Mouse (Mus musculus) ES-Bruce4 (cell line): ENCODE results near the gene Tbc1d22a. TPM values are rescaled to one million over a fixed set of nuclear protein-coding genes. Genes with fewer than 3 reads are reported as not detected.

Experiments used
- H3K27ac ChIP-seq: 2 replicates; pipeline ENCODE4 v1.5.1; 2012; ENCODE audit warnings: low read length, inconsistent platforms; ENCODE audit not compliant: insufficient read depth
- H3K27me3 ChIP-seq: 2 replicates; pipeline ENCODE4 v1.6.1; 2012; ENCODE audit warnings: mild to moderate bottlenecking, low read length, inconsistent platforms; ENCODE audit not compliant: control insufficient read depth, poor library complexity, insufficient read depth, severe bottlenecking
- H3K36me3 ChIP-seq: 2 replicates; pipeline ENCODE4 v1.6.1; 2012; ENCODE audit warnings: inconsistent platforms, mild to moderate bottlenecking, low read length, moderate library complexity; ENCODE audit not compliant: control insufficient read depth, poor library complexity, insufficient read depth, severe bottlenecking
- H3K4me1 ChIP-seq: one replicate; pipeline ENCODE4 v1.8.1; 2011; ENCODE audit warnings: low read length; ENCODE audit not compliant: control insufficient read depth, insufficient read depth
- H3K4me3 ChIP-seq: 2 replicates; pipeline ENCODE4 v1.5.1; 2011; ENCODE audit warnings: low read depth, mild to moderate bottlenecking, low read length
- H3K9ac ChIP-seq: 2 replicates; pipeline ENCODE4 v1.6.1; 2012; ENCODE audit warnings: low read depth, mild to moderate bottlenecking, inconsistent platforms; ENCODE audit not compliant: poor library complexity, severe bottlenecking
- H3K9me3 ChIP-seq: replicated peaks from 2 replicates; pipeline ENCODE4 v1.6.1; 2012; ENCODE audit warnings: mild to moderate bottlenecking, low read length, inconsistent platforms; ENCODE audit not compliant: control insufficient read depth, poor library complexity, insufficient read depth, severe bottlenecking
- CTCF ChIP-seq: IDR thresholded peaks from one replicate; pipeline ENCODE4 v1.8.1; 2011; ENCODE audit warnings: low read depth, low read length
- EP300 ChIP-seq: IDR thresholded peaks from 2 replicates; pipeline ENCODE4 v1.6.1; 2011; ENCODE audit warnings: low read depth, low read length; ENCODE audit not compliant: insufficient read depth
- POLR2A ChIP-seq: IDR thresholded peaks from one replicate; pipeline ENCODE4 v1.8.1; 2011; ENCODE audit warnings: low read length; ENCODE audit not compliant: insufficient read depth
- polyA plus RNA-seq: library from polyadenylated mRNA; stranded (reverse); fragments of >200 nt; gene quantifications from 2 replicates; pipeline ENCODE4 v1.2.4, GENCODE M21; 2011; ENCODE audit warnings: low read depth; ENCODE audit not compliant: missing spikeins, insufficient read depth, insufficient read length

Tbc1d22a gene
- polyA plus RNA-seq, 1 experiment = 14.1 TPM

DNA sequence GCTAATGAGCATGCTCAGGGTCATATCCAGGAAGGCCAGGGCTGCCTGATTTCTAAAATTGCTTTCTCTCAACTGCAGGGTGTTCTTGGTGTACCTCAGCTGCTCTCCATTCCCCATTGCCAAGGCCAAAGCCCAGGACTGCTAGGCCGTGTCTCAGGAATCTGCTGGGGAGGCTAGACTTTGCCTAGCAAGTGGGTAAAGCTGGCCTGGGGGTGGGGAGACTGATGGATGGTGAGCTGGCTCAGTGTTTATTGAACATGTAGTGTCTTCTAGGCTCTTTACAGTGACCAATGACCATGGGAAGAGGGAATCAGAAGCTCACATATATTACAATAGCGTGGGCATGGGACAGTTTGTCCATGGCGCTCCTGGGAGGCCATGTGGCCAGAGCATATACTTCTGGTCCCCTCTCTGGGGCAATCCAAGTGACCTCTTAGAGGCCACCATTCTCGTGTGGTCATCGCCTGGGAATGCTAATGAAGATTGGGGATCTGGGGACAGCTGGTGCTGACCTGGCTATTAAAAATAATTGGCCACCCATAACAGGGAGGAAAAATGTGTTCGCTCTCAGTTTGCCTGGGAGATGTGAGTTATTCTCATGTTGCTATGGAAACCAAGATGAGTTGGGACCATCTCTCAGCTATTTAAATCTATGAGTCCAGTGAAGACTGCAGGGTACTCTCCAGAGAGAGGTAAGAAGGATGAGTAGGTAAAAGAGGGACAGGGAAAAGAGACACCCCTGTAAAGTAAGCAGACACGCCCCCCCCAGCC, 294.3 kb downstream of the Tbc1d22a start:
- no peak overlapping the region for H3K9ac ChIP-seq
- H3K36me3 ChIP-seq = no peaks in the 10 kb centered on the region
- TF ChIP-seq EP300 (no peak), CTCF (no peak), POLR2A (no peak)
- no peaks in the 10 kb centered on the region for H3K4me1 ChIP-seq
- H3K9me3 ChIP-seq = no peaks in the 10 kb centered on the region
- H3K27me3 ChIP-seq = no peaks in the 10 kb centered on the region
- H3K27ac ChIP-seq = no peak overlapping the region
- H3K4me3 ChIP-seq = no peak overlapping the region

GRCm38 (mm10) chr15:86509601-86510000, 295.3 kb downstream of the Tbc1d22a start:
- no peak overlapping the region for H3K4me3 ChIP-seq

GRCm38 (mm10) chr15:86511181-86511580, 296.9 kb downstream of the Tbc1d22a start:
- Histone ChIP-seq H3K27me3 (no peaks in the 10 kb centered on the region), H3K9me3 (no peaks in the 10 kb centered on the region), H3K9ac (no peak overlapping the region), H3K4me3 (no peak overlapping the region), H3K4me1 (no peaks in the 10 kb centered on the region), H3K36me3 (no peaks in the 10 kb centered on the region), H3K27ac (no peak overlapping the region)
- no peak for TF ChIP-seq CTCF
- no peak for TF ChIP-seq POLR2A
- no peak for TF ChIP-seq EP300

More at GRCm38 (mm10) chr15:86509601-86510000, 295.3 kb downstream of the Tbc1d22a start:
- H3K36me3 ChIP-seq = no peaks in the 10 kb centered on the region
- no peak for TF ChIP-seq EP300
- no peak for TF ChIP-seq CTCF
- TF ChIP-seq POLR2A = no peak
- H3K9me3 ChIP-seq = no peaks in the 10 kb centered on the region
- no peak overlapping the region for H3K27ac ChIP-seq
- H3K27me3 ChIP-seq = no peaks in the 10 kb centered on the region
- H3K4me1 ChIP-seq = no peaks in the 10 kb centered on the region
- no peak overlapping the region for H3K9ac ChIP-seq

DNA sequence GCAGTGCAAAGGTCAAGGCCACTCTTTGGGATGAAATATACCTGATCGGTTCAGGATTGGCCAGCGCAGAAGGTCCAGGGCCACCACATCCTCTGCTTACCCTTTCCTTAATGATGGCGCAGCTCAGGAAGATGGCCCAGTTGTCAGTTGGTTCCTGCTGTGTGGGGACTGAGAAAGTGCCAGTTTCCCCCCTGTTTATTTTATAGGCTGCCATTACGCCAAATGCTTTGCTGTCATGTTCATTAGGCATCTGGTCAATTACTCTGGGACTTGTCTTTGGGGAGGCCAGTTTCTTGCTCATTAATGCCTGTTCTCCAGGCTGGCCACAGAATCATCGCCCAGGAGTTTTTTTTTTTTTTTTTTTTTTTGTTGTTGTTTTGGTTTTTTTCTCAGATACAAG, 299.1 kb downstream of the Tbc1d22a start:
- no peak overlapping the region for H3K4me3 ChIP-seq
- H3K27me3 ChIP-seq = no peaks in the 10 kb centered on the region
- no peaks in the 10 kb centered on the region for H3K4me1 ChIP-seq
- no peak overlapping the region for H3K9ac ChIP-seq
- no peak for TF ChIP-seq EP300
- TF ChIP-seq CTCF = no peak
- TF ChIP-seq POLR2A = no peak
- H3K36me3 ChIP-seq = no peaks in the 10 kb centered on the region
- no peaks in the 10 kb centered on the region; the same call in none of the 2 replicates for H3K9me3 ChIP-seq
- no peak overlapping the region for H3K27ac ChIP-seq

GRCm38 (mm10) chr15:86520201-86520600, 305.9 kb downstream of the Tbc1d22a start:
- no peaks in the 10 kb centered on the region for H3K4me1 ChIP-seq
- H3K27me3 ChIP-seq = no peaks in the 10 kb centered on the region
- no peak for TF ChIP-seq EP300
- TF ChIP-seq CTCF = no peak
- no peak for TF ChIP-seq POLR2A

DNA sequence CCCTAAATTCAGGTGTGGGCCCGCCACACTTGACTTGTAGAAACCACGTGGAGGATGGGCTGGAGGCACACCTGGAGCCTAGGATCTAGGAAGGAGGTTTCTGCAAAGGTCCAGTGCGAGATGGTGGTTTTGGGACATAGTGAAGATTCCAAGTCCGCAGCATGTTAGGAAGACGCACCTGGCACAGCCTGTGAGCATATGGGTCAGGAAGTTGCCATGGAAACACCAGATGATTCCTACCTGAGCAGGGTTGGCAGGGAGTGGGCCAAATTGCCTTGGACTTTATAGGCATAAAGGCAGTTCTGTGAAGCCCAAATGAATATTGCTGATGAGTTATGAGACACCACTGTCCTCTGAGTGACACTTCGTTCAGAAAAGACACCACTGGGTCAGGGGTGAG, 321.1 kb downstream of the Tbc1d22a start:
- no peaks in the 10 kb centered on the region for H3K36me3 ChIP-seq

More at GRCm38 (mm10) chr15:86520201-86520600, 305.9 kb downstream of the Tbc1d22a start:
- no peak overlapping the region for H3K4me3 ChIP-seq
- H3K9ac ChIP-seq = no peak overlapping the region
- no peaks in the 10 kb centered on the region for H3K36me3 ChIP-seq
- H3K27ac ChIP-seq = no peak overlapping the region
- H3K9me3 ChIP-seq = no peaks in the 10 kb centered on the region; the same call in none of the 2 replicates

More for the DNA sequence above, 321.1 kb downstream of the Tbc1d22a start:
- H3K4me1 ChIP-seq = no peaks in the 10 kb centered on the region
- no peak overlapping the region for H3K4me3 ChIP-seq
- no peak overlapping the region for H3K9ac ChIP-seq
- no peaks in the 10 kb centered on the region for H3K27me3 ChIP-seq
- H3K27ac ChIP-seq = no peak overlapping the region
- no peak for TF ChIP-seq CTCF
- TF ChIP-seq POLR2A = no peak
- no peak for TF ChIP-seq EP300
- H3K9me3 ChIP-seq = no peaks in the 10 kb centered on the region
